Mouse (Mus musculus) left cerebral cortex, adult 11 months (tissue): Measurements from ENCODE around the gene Kcnma1.
A peak's percentile ranks its signal among the peaks of the same experiment; 100 is the strongest.

Experiments used
- DNase-seq: peaks from one replicate; pipeline ENCODE4 v3.0.0; 2022; ENCODE audit warnings: low spot score

The Kcnma1 gene

DNA sequence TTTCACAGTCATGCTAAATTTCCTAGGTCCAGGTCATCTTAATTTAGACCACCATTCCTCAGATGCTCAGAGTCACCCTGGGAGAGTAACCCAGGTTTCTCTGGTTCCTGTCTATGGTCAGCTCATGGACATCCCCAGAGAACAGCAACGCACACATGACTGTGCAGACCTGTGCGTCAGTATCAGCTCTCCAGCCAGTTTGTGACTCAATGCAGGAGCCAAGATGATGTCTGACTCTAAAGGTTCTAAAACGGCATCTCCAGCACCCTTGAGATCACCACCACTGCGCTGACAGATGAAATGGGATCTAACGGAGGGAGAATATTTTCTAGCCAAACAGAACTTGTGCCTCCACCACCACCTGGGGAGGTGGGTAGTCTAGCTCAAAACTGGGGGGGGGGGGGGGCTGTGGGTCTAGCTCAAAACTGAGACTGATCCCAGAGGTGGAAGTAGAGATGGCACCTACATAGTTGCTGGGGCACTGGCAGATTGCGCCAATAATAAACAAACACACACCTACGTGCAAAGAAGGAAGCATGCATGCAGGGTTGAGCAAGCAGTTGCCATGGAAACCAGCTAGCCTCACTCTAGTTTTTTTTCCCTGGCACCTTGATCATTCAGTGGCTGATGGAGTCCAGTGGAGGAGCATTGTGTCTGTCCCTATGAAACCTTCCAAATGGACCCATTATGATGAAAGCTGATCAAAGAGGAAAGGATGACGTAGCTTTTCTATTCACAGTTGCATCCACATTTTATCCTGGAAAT lies 231.3 kb downstream of the Kcnma1 start:
- DNase-seq = peak; percentile 57

- no peak for DNase-seq
These were observed 239.7 kb downstream of the Kcnma1 start for GRCm38 (mm10) chr14:23774542-23774941.

DNA sequence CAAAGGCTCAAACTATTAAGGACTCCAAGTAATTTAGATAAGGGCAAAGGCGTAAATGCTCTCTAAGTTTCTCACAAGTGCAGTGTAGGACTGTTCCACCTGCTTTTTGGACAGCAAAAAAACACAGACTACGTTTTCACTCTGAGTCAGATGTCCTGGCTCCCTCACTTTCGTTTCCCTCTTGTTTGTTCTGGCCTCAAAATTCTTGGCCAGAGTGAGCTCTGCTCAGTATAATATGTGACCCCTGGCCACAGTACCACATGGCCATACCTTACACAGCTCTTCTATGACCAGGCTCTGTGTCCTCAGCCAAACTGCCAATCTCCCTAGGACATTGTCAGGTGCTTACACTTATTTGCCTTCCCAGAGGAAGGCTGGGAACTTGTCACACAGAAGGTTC lies 241.6 kb downstream of the Kcnma1 start:
- no peak for DNase-seq

- no peak for DNase-seq
These were observed 242.5 kb downstream of the Kcnma1 start for GRCm38 (mm10) chr14:23771794-23772193.

DNA sequence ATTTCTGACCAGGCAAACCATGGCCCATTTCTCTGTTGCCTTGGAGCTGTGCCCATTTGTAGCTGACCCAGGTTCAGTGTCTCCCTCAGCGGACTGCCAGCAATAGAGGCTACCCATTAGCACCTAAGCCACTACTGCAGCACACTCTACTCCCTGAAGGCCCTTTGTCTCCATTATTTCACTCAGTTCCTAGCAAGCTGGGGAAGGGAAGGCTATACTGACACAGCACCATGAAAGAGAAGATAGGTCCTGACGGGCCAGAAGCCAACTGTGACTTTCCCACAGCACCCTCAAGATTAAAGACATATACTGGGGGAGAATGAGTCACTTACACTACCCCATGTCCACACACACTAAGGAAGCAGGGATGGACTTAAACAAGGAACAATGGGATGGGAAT lies 251.8 kb downstream of the Kcnma1 start:
- DNase-seq = no peak

DNA sequence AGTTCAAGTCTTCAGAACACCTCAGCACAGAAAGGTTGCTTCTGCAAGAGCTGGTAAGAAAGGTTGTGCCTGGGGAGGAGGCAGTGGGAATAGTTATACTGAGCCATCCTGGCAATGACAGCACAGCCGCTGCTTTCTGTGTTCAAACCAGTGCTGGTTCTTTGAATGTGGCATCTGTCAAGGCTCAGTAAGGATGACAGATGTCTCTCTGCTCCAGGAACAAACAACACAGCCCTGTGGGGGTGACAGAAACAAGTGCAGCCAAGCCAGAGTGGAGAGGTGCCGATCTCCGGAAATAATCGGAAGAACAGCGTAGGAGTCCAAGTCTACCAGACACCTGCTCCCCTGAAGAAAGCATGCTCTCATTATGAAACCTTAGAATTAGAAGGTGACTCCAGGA lies 254.7 kb downstream of the Kcnma1 start:
- peak; percentile 27 for DNase-seq

GRCm38 (mm10) chr14:23758421-23758820 lies 255.9 kb downstream of the Kcnma1 start:
- no peak for DNase-seq

- DNase-seq = no peak
These were observed 266.3 kb downstream of the Kcnma1 start for GRCm38 (mm10) chr14:23748011-23748410.

- no peak for DNase-seq
These were observed 267.3 kb downstream of the Kcnma1 start for GRCm38 (mm10) chr14:23746976-23747375.

DNA sequence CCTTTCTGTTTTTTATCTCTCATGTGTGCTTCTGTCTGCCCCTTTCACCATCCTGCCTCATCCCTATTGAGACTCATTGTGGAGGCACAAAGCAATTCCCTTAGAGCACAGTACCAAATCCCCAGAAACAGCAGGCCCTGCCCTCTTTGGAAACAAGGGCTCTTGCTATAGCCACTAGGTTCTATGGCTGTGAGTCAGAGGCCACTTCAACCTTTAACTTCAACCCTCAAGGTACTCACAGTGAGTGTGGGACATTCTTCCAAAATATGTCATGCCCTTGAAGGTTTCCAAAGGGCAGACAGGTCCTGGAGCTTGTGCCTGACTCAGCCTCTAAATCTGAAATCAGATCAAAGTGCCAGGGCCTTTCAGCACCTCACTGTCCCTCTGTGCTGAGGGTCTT lies 272.8 kb downstream of the Kcnma1 start:
- DNase-seq = no peak

GRCm38 (mm10) chr14:23734200-23734599 lies 280.1 kb downstream of the Kcnma1 start:
- DNase-seq = no peak

GRCm38 (mm10) chr14:23729377-23729776 lies 284.9 kb downstream of the Kcnma1 start:
- DNase-seq = no peak

GRCm38 (mm10) chr14:23723701-23724430 lies 290.4 kb downstream of the Kcnma1 start:
- DNase-seq = no peak

- DNase-seq = no peak
These were observed 295.0 kb downstream of the Kcnma1 start for GRCm38 (mm10) chr14:23719246-23719645.

DNA sequence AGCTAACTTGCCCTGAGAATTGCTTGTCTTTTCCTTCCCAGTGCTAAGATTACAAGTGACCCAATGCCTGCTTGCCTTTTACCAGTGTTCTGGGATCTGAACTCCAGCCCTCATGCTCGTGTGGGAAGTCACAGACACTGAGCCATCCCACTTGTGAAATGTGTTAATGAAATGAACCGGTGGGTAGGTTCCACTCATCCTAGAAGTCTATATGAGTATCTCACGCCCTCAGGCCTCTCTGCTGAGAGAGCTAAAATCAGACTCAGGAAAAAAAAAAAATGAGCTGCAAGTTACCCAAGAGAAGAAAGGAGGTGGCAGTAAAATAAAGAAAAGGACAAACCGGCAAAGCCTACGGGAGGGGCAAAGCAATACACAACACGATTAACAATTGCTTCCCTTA lies 295.6 kb downstream of the Kcnma1 start:
- no peak for DNase-seq

- DNase-seq = no peak
These were observed 299.7 kb downstream of the Kcnma1 start for GRCm38 (mm10) chr14:23714396-23715131.

GRCm38 (mm10) chr14:23712891-23713290 lies 301.4 kb downstream of the Kcnma1 start:
- DNase-seq = no peak

DNA sequence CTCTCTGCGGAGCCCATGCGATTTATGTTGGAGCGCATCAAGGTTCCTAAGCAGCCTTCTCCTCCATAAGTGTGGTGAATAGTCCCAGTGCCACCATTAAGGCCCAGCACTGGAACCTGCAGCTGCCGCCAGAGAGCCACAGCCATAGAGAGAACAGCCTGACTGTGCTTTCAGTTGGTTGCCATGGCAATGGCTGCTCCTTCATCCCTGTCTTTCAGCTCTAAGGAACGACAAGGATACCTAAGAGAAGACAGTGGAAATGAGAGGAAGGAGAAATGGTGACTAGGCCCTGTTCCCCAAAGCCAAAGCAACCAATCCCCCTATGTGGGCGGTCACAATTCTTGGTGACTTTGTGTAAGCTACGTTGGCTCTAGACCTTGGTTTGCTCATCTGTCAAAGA lies 303.3 kb downstream of the Kcnma1 start:
- DNase-seq = no peak

DNA sequence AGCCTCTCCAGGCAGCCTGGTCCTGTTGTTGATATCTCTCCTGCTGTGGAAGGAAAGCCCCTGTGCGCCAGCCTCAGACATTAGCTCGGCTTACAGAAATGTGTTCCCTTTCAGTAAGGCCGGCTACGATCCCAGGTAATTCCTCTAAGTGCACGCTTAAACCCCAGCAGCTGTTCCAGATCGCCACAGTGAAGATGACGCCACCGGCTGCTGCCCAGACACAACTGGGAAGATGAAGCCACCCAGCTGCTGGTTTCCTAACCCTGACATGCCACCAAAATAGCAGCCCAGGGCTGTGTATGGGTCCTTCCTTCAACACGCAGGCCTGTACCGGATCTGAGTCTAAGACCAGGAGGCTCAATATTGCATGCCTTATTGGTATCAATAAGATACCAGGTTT lies 307.5 kb downstream of the Kcnma1 start:
- no peak for DNase-seq

GRCm38 (mm10) chr14:23705647-23706046 lies 308.6 kb downstream of the Kcnma1 start:
- no peak for DNase-seq

GRCm38 (mm10) chr14:23704303-23704702 lies 310.0 kb downstream of the Kcnma1 start:
- no peak for DNase-seq

DNA sequence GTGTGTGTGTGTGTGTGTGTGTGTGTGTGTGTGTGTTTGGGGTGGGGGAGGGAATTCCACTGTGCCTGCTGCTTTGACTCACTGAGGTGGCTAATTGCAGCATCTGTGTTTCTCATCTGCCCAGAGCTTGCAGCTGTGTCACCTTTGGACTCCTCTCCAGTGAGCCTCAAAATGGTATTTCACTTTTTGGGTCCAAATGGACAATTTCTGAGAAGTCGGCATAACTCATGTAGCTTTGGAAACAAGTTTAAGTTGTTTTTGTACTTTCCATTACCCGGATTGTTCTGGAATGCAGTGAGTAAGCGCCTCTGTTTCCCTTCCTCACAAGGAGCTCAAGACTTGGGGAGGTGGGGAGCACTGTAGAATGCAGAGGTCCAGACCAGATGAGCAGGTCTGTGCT lies 317.9 kb downstream of the Kcnma1 start:
- DNase-seq = no peak

- DNase-seq = no peak
These were observed 324.6 kb downstream of the Kcnma1 start for GRCm38 (mm10) chr14:23689681-23690080.
